Mouse (Mus musculus) gastrocnemius, postnatal 4 days (tissue): ENCODE measurements around the gene Arhgap24. TPM values are rescaled to one million over a fixed set of nuclear protein-coding genes. Genes with fewer than 3 reads are reported as not detected.

Experiments used
- DNase-seq, 2 experiments: peaks; one replicate each; pipeline ENCODE4 v3.0.0; 2021 to 2022; ENCODE audit warnings: low spot score in 2 of 2, mixed read lengths in 2 of 2
- total RNA-seq, 2 experiments: library from RNA; stranded (reverse); gene quantifications; 2 replicates each; pipeline ENCODE4 v1.2.3; 2021

Gene Arhgap24
- total RNA-seq, 2 experiments from 2014 or later: 32.4 to 37.0 TPM

- no peak for DNase-seq
These were observed 95.6 kb downstream of the Arhgap24 start for GRCm38 (mm10) chr5:102576750-102577149.

- DNase-seq: no peak
These were observed 96.5 kb downstream of the Arhgap24 start for GRCm38 (mm10) chr5:102577729-102578128.

GRCm38 (mm10) chr5:102578431-102578830 is 97.2 kb downstream of the Arhgap24 start:
- DNase-seq: no peak

GRCm38 (mm10) chr5:102582864-102583410 is 101.7 kb downstream of the Arhgap24 start:
- DNase-seq: no peak

- DNase-seq: no peak
These were observed 110.2 kb downstream of the Arhgap24 start for GRCm38 (mm10) chr5:102591422-102591821.

- DNase-seq: no peak
These were observed 111.9 kb downstream of the Arhgap24 start for GRCm38 (mm10) chr5:102593058-102593457.

GRCm38 (mm10) chr5:102599102-102599501 is 117.9 kb downstream of the Arhgap24 start:
- no peak for DNase-seq

GRCm38 (mm10) chr5:102613571-102613970 is 132.4 kb downstream of the Arhgap24 start:
- no peak for DNase-seq

GRCm38 (mm10) chr5:102614081-102614480 is 132.9 kb downstream of the Arhgap24 start:
- no peak for DNase-seq

- no peak for DNase-seq
These were observed 134.1 kb downstream of the Arhgap24 start for GRCm38 (mm10) chr5:102615249-102615648.

GRCm38 (mm10) chr5:102621036-102621435 is 139.8 kb downstream of the Arhgap24 start:
- DNase-seq: no peak

- DNase-seq: no peak
These were observed 142.7 kb downstream of the Arhgap24 start for GRCm38 (mm10) chr5:102623807-102624435.

GRCm38 (mm10) chr5:102626671-102627070 is 145.5 kb downstream of the Arhgap24 start:
- DNase-seq: no peak

GRCm38 (mm10) chr5:102629362-102629771 is 148.2 kb downstream of the Arhgap24 start:
- DNase-seq: peak; percentile 28 to 70

- no peak for DNase-seq
These were observed 154.4 kb downstream of the Arhgap24 start for GRCm38 (mm10) chr5:102635591-102635990.

GRCm38 (mm10) chr5:102639782-102640559 is 158.8 kb downstream of the Arhgap24 start:
- DNase-seq: no peak

GRCm38 (mm10) chr5:102643364-102643763 is 162.2 kb downstream of the Arhgap24 start:
- no peak for DNase-seq

- DNase-seq: no peak
These were observed 162.6 kb downstream of the Arhgap24 start for GRCm38 (mm10) chr5:102643820-102644219.

GRCm38 (mm10) chr5:102659061-102659460 is 177.9 kb downstream of the Arhgap24 start:
- no peak for DNase-seq

- no peak for DNase-seq
These were observed 184.0 kb downstream of the Arhgap24 start for GRCm38 (mm10) chr5:102664988-102665726.

GRCm38 (mm10) chr5:102666886-102667285 is 185.7 kb downstream of the Arhgap24 start:
- DNase-seq: no peak
